Mouse (Mus musculus): ENCODE measurements around the gene Oas1e. TPM values are rescaled to one million over a fixed set of nuclear protein-coding genes. Genes with fewer than 3 reads are reported as not detected.

Oas1e gene
- polyA plus RNA-seq, 1 experiment: not detected

DNA sequence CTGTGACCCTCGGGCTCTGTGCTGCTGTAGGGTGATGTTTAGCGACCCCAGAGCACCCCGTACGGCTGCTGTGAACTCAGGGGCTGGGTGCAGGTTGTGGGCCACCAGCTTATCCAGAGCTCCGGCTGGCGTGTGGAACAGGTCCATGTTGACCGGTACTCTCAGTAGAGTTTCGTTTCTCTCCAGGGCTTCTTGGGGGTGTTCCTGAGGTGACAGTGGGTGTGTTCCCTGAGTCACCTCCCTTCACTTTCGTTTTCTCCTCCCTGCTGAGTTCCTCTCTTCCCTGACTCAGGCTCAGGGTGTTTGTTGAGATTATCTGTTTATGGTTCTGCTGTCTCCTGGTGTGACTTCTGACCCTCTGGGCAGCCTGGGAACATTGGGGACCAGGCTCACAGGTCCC is 17.9 kb downstream of the Oas1e start, which contains the start of gene Oas3:
Oas3 (minus strand) TSS at position 184 of the 400 bp plus-strand sequence.
- H3K27ac ChIP-seq (ENCODE audit: insufficient read depth, low read depth, low read length): 0 out of 2 replicates have a peak within 1 kb of the TSS, but pooled peaks have one; percentile 11
- TF ChIP-seq POLR2A (IDR thresholded peaks at IDR 0.05; ENCODE audit: borderline replicate concordance, low read depth, low read length): no peak
- H3K4me3 ChIP-seq (ENCODE audit: insufficient read depth, low read length): peak within 1 kb of the TSS; percentile 64
- peaks cover 52% of the 10 kb centered on the region for H3K4me1 ChIP-seq (ENCODE audit: control insufficient read depth, insufficient read depth, low read length)

DNA sequence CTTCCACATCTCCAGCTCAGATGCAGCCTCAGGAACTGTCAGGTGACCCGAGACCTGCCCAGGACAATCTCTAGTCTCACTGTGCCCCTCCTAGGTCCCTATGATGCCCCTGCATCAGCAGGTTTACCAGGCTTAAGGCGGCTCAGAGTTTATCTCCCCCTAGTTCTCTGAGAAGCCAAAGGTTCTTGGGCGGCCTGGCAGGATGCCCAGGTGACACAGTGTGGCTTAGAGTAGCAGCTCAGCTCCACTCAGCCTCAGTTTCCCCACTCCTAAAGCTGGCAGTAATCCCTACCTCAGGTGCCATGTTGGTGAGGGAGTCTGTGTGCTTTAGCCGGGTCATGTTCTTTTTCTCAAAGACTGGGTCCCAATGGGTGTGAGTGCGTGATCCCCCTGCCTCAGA is 18.5 kb downstream of the Oas1e start:
- no peak for TF ChIP-seq POLR2A (IDR thresholded peaks at IDR 0.05; ENCODE audit: borderline replicate concordance, low read depth, low read length)
- TF ChIP-seq CTCF (IDR thresholded peaks at IDR 0.05; ENCODE audit: low read depth, low read length): no peak
- Histone ChIP-seq H3K27ac (ENCODE audit: insufficient read depth, low read depth, low read length) (no peak overlapping the region), H3K4me3 (ENCODE audit: insufficient read depth, low read length) (peak overlapping the region; percentile 64), H3K4me1 (ENCODE audit: control insufficient read depth, insufficient read depth, low read length) (peaks cover 52% of the 10 kb centered on the region)

DNA sequence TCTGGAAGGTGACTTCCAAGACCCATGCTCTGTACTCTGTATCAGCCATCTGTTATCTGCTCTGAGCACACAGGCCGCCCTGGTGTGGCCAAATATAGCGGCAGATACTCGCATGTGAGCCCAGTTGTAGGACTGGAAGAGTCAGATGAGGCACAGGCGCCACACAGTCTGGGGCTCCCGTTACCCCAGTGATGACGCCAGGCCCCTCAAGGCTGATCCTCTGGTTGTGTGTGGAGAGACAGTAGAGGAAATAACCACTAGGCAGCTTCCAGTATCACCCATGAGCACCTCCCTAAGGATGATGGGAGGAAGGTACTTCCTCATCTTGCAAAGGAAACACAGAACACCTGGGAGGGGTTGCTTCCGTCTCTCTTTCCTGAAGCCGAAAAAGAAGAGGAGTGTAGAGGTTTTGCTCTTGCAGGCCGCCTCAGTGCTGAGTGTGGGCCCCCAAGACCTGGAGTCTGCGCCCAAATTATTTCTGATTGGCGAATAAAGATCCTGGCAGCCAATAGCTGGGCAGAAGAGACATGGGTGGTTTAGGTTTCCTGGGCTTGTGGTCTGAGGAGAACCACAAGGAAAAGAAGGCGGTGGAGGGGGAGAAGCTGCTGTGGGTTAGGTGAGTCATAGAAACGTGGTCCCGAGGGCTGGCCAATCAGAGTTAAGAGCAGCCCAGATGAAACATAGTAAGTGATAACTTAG is 19.9 kb downstream of the Oas1e start:
- Histone ChIP-seq H3K4me1 (ENCODE audit: control insufficient read depth, insufficient read depth, low read length) (peaks cover 49% of the 10 kb centered on the region), H3K4me3 (ENCODE audit: insufficient read depth, low read length) (peak overlapping the region; percentile 28), H3K27ac (ENCODE audit: insufficient read depth, low read depth, low read length) (peak overlapping the region; percentile 48)
- TF ChIP-seq CTCF (IDR thresholded peaks at IDR 0.05; ENCODE audit: low read depth, low read length) (no peak), POLR2A (IDR thresholded peaks at IDR 0.05; ENCODE audit: borderline replicate concordance, low read depth, low read length) (no peak)

DNA sequence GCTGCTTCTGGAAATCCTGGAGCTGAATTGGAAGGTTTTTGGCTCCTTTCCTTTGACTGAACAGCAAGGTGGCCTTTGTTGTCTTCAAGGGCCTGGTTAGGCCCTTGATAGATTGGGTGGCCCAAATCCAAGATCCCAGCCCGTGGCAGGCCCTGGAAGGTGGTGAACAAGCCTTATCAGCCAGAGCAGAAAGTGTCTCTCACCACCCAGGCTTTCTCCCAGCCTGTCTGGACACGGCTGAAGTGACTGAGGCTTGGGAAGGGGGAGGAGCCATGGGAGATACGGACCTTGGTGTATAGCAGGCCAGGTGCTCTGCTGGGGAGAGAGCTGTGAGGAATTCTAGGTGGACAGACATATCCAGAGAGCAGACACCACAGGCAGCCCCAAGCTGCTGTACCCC is 25.9 kb downstream of the Oas1e start:
- Histone ChIP-seq H3K27ac (ENCODE audit: insufficient read depth, low read depth, low read length) (no peak overlapping the region), H3K4me1 (ENCODE audit: control insufficient read depth, insufficient read depth, low read length) (no peaks in the 10 kb centered on the region), H3K4me3 (ENCODE audit: insufficient read depth, low read length) (no peak overlapping the region)
- no peak for TF ChIP-seq POLR2A (IDR thresholded peaks at IDR 0.05; ENCODE audit: borderline replicate concordance, low read depth, low read length)
- TF ChIP-seq CTCF (IDR thresholded peaks at IDR 0.05; ENCODE audit: low read depth, low read length): no peak

DNA sequence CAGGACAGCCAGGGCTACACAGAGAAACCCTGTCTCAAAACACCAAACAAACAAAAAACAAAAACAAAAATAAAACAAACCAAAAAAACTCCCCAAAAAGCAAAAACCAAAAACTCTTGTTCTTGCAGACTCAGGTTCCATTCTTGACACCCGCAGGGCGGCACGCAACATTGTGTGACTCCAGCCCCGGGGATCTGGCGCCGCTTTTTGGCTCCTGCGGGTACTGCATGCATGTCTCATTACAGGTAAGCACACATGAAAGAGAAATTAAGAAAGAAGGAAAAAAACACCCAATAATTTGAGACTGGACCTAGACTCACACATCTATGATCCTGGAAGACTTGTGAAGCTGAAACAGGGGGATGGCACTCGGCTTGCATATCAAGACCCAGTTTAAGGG is 30.3 kb downstream of the Oas1e start:
- no peak for TF ChIP-seq POLR2A (IDR thresholded peaks at IDR 0.05; ENCODE audit: borderline replicate concordance, low read depth, low read length)
- no peak for TF ChIP-seq CTCF (IDR thresholded peaks at IDR 0.05; ENCODE audit: low read depth, low read length)
- Histone ChIP-seq H3K27ac (ENCODE audit: insufficient read depth, low read depth, low read length) (no peak overlapping the region), H3K4me3 (ENCODE audit: insufficient read depth, low read length) (no peak overlapping the region), H3K4me1 (ENCODE audit: control insufficient read depth, insufficient read depth, low read length) (no peaks in the 10 kb centered on the region)

DNA sequence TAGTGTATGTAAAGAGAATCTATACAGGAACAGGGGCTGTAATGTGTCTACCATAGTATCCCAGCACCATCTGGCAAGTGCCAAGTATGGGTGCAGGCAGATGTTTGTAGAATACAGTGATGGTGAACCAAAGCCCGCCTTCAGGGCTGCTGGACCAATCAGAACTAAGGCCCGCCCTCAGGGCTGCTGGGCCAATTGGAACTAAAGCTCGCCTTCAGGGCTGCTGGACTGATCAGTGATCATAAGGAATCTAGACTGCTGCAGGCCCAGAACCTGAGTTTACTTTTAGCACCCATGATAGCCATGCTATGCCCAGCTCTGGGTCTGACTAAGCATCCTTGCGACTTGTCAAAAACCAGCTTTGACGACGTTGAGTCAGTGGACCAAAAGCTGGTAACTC is 33.4 kb downstream of the Oas1e start:
- Histone ChIP-seq H3K4me1 (ENCODE audit: control insufficient read depth, insufficient read depth, low read length) (no peaks in the 10 kb centered on the region), H3K4me3 (ENCODE audit: insufficient read depth, low read length) (no peak overlapping the region), H3K27ac (ENCODE audit: insufficient read depth, low read depth, low read length) (no peak overlapping the region)
- no peak for TF ChIP-seq POLR2A (IDR thresholded peaks at IDR 0.05; ENCODE audit: borderline replicate concordance, low read depth, low read length)

DNA sequence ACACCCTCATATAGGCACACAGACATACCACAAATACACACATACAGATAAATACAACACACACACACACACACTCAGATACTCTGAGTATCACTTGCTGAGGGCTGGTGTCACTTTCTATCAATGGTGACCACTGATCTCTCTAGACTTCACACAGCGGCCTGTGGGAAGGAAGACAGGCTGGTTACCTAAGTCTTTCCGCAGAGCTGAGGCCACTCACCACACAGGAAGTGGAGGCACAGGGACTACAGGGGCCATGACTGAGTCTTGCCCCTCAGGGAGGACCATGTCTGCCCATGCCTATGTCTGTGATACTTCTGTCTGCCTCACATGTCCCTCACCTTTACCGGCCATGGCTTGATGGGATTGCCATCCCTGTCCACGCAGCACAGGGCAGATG is 41.1 kb downstream of the Oas1e start:
- no peak overlapping the region for H3K27ac ChIP-seq (ENCODE audit: insufficient read depth, low read depth, low read length)
- H3K4me3 ChIP-seq (ENCODE audit: insufficient read depth, low read length): no peak overlapping the region
- no peak for TF ChIP-seq CTCF (IDR thresholded peaks at IDR 0.05; ENCODE audit: low read depth, low read length)
- no peak for TF ChIP-seq POLR2A (IDR thresholded peaks at IDR 0.05; ENCODE audit: borderline replicate concordance, low read depth, low read length)
- H3K4me1 ChIP-seq (ENCODE audit: control insufficient read depth, insufficient read depth, low read length): peaks cover 13% of the 10 kb centered on the region

DNA sequence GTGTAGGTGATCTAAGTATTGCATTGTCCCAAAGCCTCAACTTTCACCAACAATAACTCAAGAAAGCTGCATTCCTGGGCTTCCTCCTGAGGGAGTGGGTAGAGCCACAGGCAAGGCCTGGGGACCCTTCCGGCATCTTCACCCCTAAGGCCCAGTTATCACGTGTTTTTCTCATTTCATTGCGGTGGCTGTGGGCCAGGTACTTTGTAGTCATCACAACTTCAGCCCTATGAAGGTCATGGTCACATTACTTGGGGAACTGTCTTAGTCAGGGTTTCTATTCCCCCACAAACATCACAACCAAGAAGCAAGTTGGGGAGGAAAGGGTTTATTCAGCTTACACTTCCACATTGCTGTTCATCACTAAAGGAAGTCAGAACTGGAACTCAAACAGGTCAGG is 42.5 kb downstream of the Oas1e start:
- Histone ChIP-seq H3K4me1 (ENCODE audit: control insufficient read depth, insufficient read depth, low read length) (peaks cover 20% of the 10 kb centered on the region), H3K27ac (ENCODE audit: insufficient read depth, low read depth, low read length) (no peak overlapping the region), H3K4me3 (ENCODE audit: insufficient read depth, low read length) (no peak overlapping the region)
- TF ChIP-seq POLR2A (IDR thresholded peaks at IDR 0.05; ENCODE audit: borderline replicate concordance, low read depth, low read length) (no peak), CTCF (IDR thresholded peaks at IDR 0.05; ENCODE audit: low read depth, low read length) (no peak)

DNA sequence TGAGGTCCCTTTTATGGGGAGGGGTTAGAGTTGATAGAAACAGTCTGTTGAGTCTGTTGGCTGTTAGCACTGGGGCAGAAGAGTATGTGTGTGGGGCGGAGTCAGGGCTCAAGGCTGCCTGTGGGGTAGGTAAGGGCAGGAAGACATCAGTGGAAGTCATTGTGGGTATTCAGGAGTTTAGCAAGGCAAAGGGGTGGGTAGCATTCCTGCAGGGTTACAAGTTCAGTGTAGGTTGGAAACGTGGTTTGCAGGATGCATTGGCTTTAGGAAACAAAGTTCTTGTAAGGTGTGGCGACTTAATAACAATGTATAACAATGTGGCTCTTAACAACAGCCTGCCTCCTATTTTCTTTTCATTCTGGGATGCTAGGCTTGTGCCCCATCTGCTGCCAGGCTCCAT is 44.1 kb downstream of the Oas1e start:
- Histone ChIP-seq H3K4me3 (ENCODE audit: insufficient read depth, low read length) (no peak overlapping the region), H3K27ac (ENCODE audit: insufficient read depth, low read depth, low read length) (no peak overlapping the region), H3K4me1 (ENCODE audit: control insufficient read depth, insufficient read depth, low read length) (peaks cover 20% of the 10 kb centered on the region)
- TF ChIP-seq POLR2A (IDR thresholded peaks at IDR 0.05; ENCODE audit: borderline replicate concordance, low read depth, low read length) (no peak), CTCF (IDR thresholded peaks at IDR 0.05; ENCODE audit: low read depth, low read length) (no peak)

DNA sequence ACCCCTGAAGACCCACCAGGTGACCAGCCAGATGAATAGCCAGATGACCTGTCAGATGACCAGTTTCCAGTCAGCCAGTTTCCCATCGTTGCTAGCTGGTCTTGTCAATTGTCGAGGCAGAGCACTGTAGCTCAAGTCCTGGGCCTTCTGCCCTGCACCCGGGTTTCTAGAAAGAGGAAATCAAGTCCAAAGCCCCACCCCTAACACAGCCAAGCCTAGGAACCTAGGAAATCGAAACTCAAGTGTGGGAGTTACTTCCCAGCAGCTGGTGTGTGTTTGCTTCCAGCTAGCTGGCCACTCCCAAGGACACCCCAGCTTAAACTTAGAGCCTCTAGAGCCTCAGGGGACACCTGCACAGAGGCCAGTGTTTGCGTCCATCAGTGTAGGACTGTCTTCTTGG is 45.6 kb downstream of the Oas1e start, which contains the start of gene Oas2:
Oas2 (minus strand) TSS at position 166 of the 400 bp plus-strand sequence.
- H3K4me3 ChIP-seq (ENCODE audit: insufficient read depth, low read length): peak within 1 kb of the TSS; percentile 51
- H3K27ac ChIP-seq (ENCODE audit: insufficient read depth, low read depth, low read length): peak within 1 kb of the TSS; percentile 82
- 0 out of 2 replicates have a peak, but pooled peaks have one; percentile 2 for TF ChIP-seq POLR2A (IDR thresholded peaks at IDR 0.05; ENCODE audit: borderline replicate concordance, low read depth, low read length)
- TF ChIP-seq CTCF (IDR thresholded peaks at IDR 0.05; ENCODE audit: low read depth, low read length): no peak
- H3K4me1 ChIP-seq (ENCODE audit: control insufficient read depth, insufficient read depth, low read length): peaks cover 20% of the 10 kb centered on the region
